Mouse (Mus musculus): ENCODE measurements at regions not wholly inside any gene's neighbourhood (a gene's known extent, or its start where the extent isn't known, plus 50 kb on each side); places are given as distances from the start of the nearest gene placed in this dataset.
A peak's percentile ranks its signal among the peaks of the same experiment; 100 is the strongest.

DNA sequence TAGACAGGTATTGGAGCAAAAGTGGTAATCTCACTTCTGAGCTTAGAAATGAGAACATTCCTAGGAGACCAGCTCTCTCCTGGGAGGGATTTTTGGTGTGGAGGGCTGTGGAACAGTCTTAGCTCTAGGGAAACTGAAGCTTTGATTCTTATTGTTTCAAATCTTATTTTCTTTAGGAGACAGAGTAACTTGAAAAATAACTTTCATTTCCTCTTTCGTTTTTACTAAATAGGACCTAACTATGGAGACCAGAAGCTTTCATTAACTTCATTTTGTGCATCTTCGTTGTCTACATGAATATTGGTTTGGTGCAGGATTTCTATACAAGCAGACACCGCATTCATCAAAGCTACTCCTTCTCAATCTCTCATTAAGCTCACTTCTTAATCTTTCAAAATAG, 1010.5 kb upstream of the Msl3l2 start:
- no peak for DNase-seq (ENCODE audit: low read depth)

- no peak for DNase-seq (ENCODE audit: low read depth)
Measured at GRCm38 (mm10) chr10:55097225-55097624, 1009.5 kb upstream of the Msl3l2 start.

DNA sequence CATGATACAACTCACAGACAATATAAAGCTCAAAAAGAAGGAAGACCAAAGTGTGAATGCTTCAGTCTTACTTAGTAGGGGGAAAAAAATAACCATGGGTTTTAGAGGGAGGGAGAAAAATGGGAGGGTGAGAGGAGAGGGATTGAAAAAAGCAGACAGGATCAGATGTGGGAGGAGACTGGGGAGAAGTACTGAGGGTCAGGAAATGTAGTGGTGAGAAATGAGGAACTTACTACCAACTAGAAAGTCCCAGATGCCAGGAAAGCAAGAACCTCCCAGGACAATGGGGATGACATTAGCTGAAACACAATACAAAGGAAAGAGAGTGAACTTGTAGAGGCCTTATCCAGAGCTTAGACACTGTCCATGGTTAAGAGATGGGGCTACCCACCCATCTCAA, 1008.4 kb upstream of the Msl3l2 start:
- DNase-seq (ENCODE audit: low read depth) = no peak

GRCm38 (mm10) chr10:55112217-55112616, 994.5 kb upstream of the Msl3l2 start:
- no peak for DNase-seq (ENCODE audit: low read depth)

DNA sequence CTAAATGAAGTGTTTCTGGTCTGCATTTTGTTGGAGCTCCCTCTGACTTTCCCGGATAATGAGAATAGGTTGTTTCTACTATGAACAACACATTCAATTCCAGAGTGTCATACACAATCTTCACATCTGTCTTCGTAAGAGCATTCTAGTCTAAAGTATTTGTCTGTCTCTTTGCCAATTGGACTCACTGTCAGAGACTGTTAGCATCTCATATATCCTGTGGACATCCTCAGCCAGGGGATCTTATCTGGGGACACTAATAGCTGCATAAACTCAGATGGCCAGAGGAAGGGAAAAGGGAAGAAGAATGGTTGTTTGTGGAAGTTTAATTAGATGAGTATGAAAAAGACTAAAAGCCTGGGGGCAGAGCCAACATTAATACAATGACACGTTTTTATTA, 958.5 kb upstream of the Msl3l2 start:
- DNase-seq (ENCODE audit: low read depth) = no peak

GRCm38 (mm10) chr10:55192176-55192575, 914.5 kb upstream of the Msl3l2 start:
- DNase-seq (ENCODE audit: low read depth) = no peak

- no peak for DNase-seq (ENCODE audit: low read depth)
Measured at GRCm38 (mm10) chr10:55194144-55194543, 912.6 kb upstream of the Msl3l2 start.

- DNase-seq (ENCODE audit: low read depth) = no peak
Measured at GRCm38 (mm10) chr10:55195266-55195665, 911.5 kb upstream of the Msl3l2 start.

DNA sequence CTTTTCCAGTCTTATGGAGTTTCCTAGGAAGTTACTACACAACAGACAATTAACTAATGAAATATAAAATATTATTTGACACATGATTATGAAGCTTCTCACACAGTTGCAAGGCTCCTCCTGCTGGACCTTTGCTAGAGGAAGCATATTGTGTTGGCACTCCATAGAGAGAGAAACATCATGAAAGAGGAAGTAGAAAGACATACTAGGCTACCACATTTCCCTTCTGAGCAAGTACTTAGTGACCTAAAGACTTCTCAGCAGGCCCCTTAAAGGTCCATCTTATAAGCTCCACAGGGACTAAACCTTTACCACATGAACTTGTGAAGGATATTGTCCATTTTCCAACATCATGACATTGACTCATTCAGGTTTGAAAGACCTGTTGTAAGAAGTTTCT, 869.6 kb upstream of the Msl3l2 start:
- no peak for DNase-seq (ENCODE audit: low read depth)

- DNase-seq (ENCODE audit: low read depth) = no peak
Measured at GRCm38 (mm10) chr10:55257351-55257750, 849.4 kb upstream of the Msl3l2 start.

GRCm38 (mm10) chr10:55300141-55300540, 806.6 kb upstream of the Msl3l2 start:
- no peak for DNase-seq (ENCODE audit: low read depth)

DNA sequence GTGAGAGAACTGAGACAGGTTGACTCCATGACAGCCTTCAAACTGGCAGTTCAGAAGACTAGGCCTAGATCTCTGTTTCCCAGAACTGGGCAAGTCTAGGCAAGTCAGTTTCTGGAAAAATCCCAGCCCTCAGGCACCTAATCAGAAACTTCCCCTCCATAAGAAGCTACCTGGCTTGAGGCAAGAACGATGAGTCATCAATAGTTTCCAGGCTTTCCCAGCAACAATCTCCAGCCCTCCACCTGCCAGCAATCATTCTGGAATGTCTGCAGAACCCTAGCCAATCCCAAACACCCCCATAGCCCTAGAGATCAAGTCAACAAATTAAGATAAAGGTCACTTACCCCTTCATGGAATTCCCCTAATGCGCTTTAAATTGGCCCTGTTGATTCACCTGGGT, 772.9 kb upstream of the Msl3l2 start:
- peak; percentile 70 for DNase-seq (ENCODE audit: low read depth)

- DNase-seq (ENCODE audit: low read depth) = no peak
Measured at GRCm38 (mm10) chr10:55335997-55336396, 770.7 kb upstream of the Msl3l2 start.

GRCm38 (mm10) chr10:55348071-55348470, 758.6 kb upstream of the Msl3l2 start:
- DNase-seq (ENCODE audit: low read depth) = no peak
